Mouse (Mus musculus): ENCODE data around the gene Car12. TPM values are rescaled to one million over a fixed set of nuclear protein-coding genes. Genes with fewer than 3 reads are reported as not detected.

Gene Car12
- total RNA-seq, 1 experiment, result 2.1 TPM

- H3K36me3 ChIP-seq (ENCODE audit: control insufficient read depth, insufficient read depth, low read length, poor library complexity, severe bottlenecking), result no peaks in the 10 kb centered on the region
- peak overlapping the region; percentile 58 to 64; a peak in 3 of 4 replicates for H3K4me3 ChIP-seq (ENCODE audit: insufficient read depth in 1 of 2, low read depth in 1 of 2, low read length in 2 of 2, poor library complexity in 1 of 2, severe bottlenecking in 1 of 2)
- no peaks in the 10 kb centered on the region for H3K9me3 ChIP-seq (ENCODE audit: control insufficient read depth, insufficient read depth, low read depth, low read length)
- DNase-seq (ENCODE audit: low read depth, low spot score), result no peak
- in situ Hi-C loops (cut with MboI; ENCODE audit: low sequenced_read_pairs in 2 of 2, unreplicated experiment in 2 of 2), result no loop called here
- peaks cover 2 to 4% of the 10 kb centered on the region in 2 experiments; a peak in 3 of 4 replicates for H3K4me1 ChIP-seq (ENCODE audit: control insufficient read depth in 2 of 2, insufficient read depth in 2 of 2, low read length in 2 of 2, poor library complexity in 1 of 2)
- no peak overlapping the region for H3K27ac ChIP-seq (ENCODE audit: insufficient read depth, low read depth, low read length, poor library complexity, severe bottlenecking)
- no peak overlapping the region for H3K9ac ChIP-seq (ENCODE audit: insufficient read depth, low read depth, low read length, poor library complexity, severe bottlenecking)
- TF ChIP-seq ZNF384 (IDR thresholded peaks at IDR 0.05; ENCODE audit: low read depth, low read length), result no peak
- TF ChIP-seq MAFK (IDR thresholded peaks at IDR 0.05; ENCODE audit: insufficient read depth, low read depth, low read length), result no peak
- TF ChIP-seq CHD2 (IDR thresholded peaks at IDR 0.05; ENCODE audit: low read depth, low read length), result no peak
- no peak for TF ChIP-seq HCFC1 (IDR thresholded peaks at IDR 0.05; ENCODE audit: borderline replicate concordance, insufficient read depth, low read length)
- no peak for TF ChIP-seq ZC3H11A (IDR thresholded peaks at IDR 0.05; ENCODE audit: borderline replicate concordance, low read depth, low read length)
These were observed 583 bp downstream of the Car12 start for GRCm38 (mm10) chr9:66714022-66714515.

DNA sequence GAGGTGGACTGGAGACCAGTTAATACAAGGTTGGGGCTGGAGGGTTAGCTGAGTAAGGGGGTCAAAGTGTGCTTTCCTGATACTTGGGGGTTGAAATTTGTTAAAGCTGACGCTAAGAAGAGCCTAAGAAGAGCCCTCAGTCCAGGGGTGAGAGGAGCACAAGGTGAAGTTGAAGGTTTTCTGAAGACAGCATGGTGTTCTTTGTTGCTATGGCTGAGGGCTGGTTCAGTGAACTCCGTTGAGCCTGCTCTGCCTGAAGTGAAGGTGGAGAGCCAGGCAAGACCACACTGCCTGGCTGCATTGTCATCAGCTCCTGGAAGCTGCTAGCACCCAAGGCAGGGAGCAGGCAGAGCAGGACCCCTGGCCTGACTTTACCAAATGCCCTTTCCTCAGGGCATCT, 1.9 kb downstream of the Car12 start:
- H3K9ac ChIP-seq (ENCODE audit: insufficient read depth, low read depth, low read length, poor library complexity, severe bottlenecking), result no peak overlapping the region

DNA sequence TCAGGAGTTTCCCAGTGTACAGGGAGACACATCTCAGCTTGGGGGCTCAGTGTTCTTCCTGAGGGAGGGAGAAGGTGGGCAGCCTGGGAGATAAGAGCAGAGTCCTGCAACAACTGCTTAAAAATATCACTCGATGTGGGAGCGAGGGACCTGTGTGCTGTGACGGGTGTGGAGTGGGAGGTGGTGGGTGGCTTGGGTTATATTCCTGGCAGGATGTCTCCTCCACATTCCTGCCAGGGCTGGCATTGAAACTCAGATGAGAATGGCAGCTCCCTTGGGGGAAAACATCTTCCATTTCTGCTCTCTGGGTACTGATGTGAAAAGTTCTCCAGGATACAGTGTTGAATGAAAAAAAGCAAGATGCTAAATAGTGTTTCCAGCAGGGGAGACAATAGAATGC, 3.0 kb downstream of the Car12 start:
- H3K9me3 ChIP-seq (ENCODE audit: control insufficient read depth, insufficient read depth, low read depth, low read length), result no peaks in the 10 kb centered on the region
- in situ Hi-C loops (cut with MboI; ENCODE audit: low sequenced_read_pairs in 2 of 2, unreplicated experiment in 2 of 2), result no loop called here
- H3K9ac ChIP-seq (ENCODE audit: insufficient read depth, low read depth, low read length, poor library complexity, severe bottlenecking), result no peak overlapping the region
- H3K4me1 ChIP-seq (ENCODE audit: control insufficient read depth in 2 of 2, insufficient read depth in 2 of 2, low read length in 2 of 2, poor library complexity in 1 of 2), result peaks cover 2 to 4% of the 10 kb centered on the region in 2 experiments; a peak in 2 of 4 replicates
- TF ChIP-seq HCFC1 (IDR thresholded peaks at IDR 0.05; ENCODE audit: borderline replicate concordance, insufficient read depth, low read length) (no peak), CHD2 (IDR thresholded peaks at IDR 0.05; ENCODE audit: low read depth, low read length) (no peak), MAFK (IDR thresholded peaks at IDR 0.05; ENCODE audit: insufficient read depth, low read depth, low read length) (no peak), ZC3H11A (IDR thresholded peaks at IDR 0.05; ENCODE audit: borderline replicate concordance, low read depth, low read length) (no peak), ZNF384 (IDR thresholded peaks at IDR 0.05; ENCODE audit: low read depth, low read length) (no peak)
- no peak for DNase-seq (ENCODE audit: low read depth, low spot score)
- H3K27ac ChIP-seq (ENCODE audit: insufficient read depth, low read depth, low read length, poor library complexity, severe bottlenecking), result no peak overlapping the region
- H3K4me3 ChIP-seq (ENCODE audit: insufficient read depth in 1 of 2, low read depth in 1 of 2, low read length in 2 of 2, poor library complexity in 1 of 2, severe bottlenecking in 1 of 2), result no peak overlapping the region
- H3K36me3 ChIP-seq (ENCODE audit: control insufficient read depth, insufficient read depth, low read length, poor library complexity, severe bottlenecking), result no peaks in the 10 kb centered on the region

More for the DNA sequence above, 1.9 kb downstream of the Car12 start:
- no peaks in the 10 kb centered on the region for H3K36me3 ChIP-seq (ENCODE audit: control insufficient read depth, insufficient read depth, low read length, poor library complexity, severe bottlenecking)
- no peak overlapping the region for H3K27ac ChIP-seq (ENCODE audit: insufficient read depth, low read depth, low read length, poor library complexity, severe bottlenecking)
- in situ Hi-C loops (cut with MboI; ENCODE audit: low sequenced_read_pairs in 2 of 2, unreplicated experiment in 2 of 2), result no loop called here
- H3K4me1 ChIP-seq (ENCODE audit: control insufficient read depth in 2 of 2, insufficient read depth in 2 of 2, low read length in 2 of 2, poor library complexity in 1 of 2), result peaks cover 2 to 4% of the 10 kb centered on the region in 2 experiments; a peak in 2 of 4 replicates
- TF ChIP-seq MAFK (IDR thresholded peaks at IDR 0.05; ENCODE audit: insufficient read depth, low read depth, low read length) (no peak), CHD2 (IDR thresholded peaks at IDR 0.05; ENCODE audit: low read depth, low read length) (no peak), ZNF384 (IDR thresholded peaks at IDR 0.05; ENCODE audit: low read depth, low read length) (no peak), HCFC1 (IDR thresholded peaks at IDR 0.05; ENCODE audit: borderline replicate concordance, insufficient read depth, low read length) (no peak), ZC3H11A (IDR thresholded peaks at IDR 0.05; ENCODE audit: borderline replicate concordance, low read depth, low read length) (no peak)
- no peaks in the 10 kb centered on the region for H3K9me3 ChIP-seq (ENCODE audit: control insufficient read depth, insufficient read depth, low read depth, low read length)
- H3K4me3 ChIP-seq (ENCODE audit: insufficient read depth in 1 of 2, low read depth in 1 of 2, low read length in 2 of 2, poor library complexity in 1 of 2, severe bottlenecking in 1 of 2), result no peak overlapping the region
- DNase-seq (ENCODE audit: low read depth, low spot score), result no peak

GRCm38 (mm10) chr9:66720686-66721450, 7.4 kb downstream of the Car12 start:
- in situ Hi-C loops (cut with MboI; ENCODE audit: low sequenced_read_pairs in 2 of 2, unreplicated experiment in 2 of 2), result no loop called here
- TF ChIP-seq ZNF384 (IDR thresholded peaks at IDR 0.05; ENCODE audit: low read depth, low read length) (no peak), CHD2 (IDR thresholded peaks at IDR 0.05; ENCODE audit: low read depth, low read length) (no peak), ZC3H11A (IDR thresholded peaks at IDR 0.05; ENCODE audit: borderline replicate concordance, low read depth, low read length) (no peak), HCFC1 (IDR thresholded peaks at IDR 0.05; ENCODE audit: borderline replicate concordance, insufficient read depth, low read length) (no peak), MAFK (IDR thresholded peaks at IDR 0.05; ENCODE audit: insufficient read depth, low read depth, low read length) (no peak)
- DNase-seq (ENCODE audit: low read depth, low spot score), result no peak
- Histone ChIP-seq H3K9me3 (ENCODE audit: control insufficient read depth, insufficient read depth, low read depth, low read length) (no peaks in the 10 kb centered on the region), H3K27ac (ENCODE audit: insufficient read depth, low read depth, low read length, poor library complexity, severe bottlenecking) (no peak overlapping the region), H3K36me3 (ENCODE audit: control insufficient read depth, insufficient read depth, low read length, poor library complexity, severe bottlenecking) (no peaks in the 10 kb centered on the region), H3K4me1 (ENCODE audit: control insufficient read depth in 2 of 2, insufficient read depth in 2 of 2, low read length in 2 of 2, poor library complexity in 1 of 2) (no peaks in the 10 kb centered on the region), H3K9ac (ENCODE audit: insufficient read depth, low read depth, low read length, poor library complexity, severe bottlenecking) (no peak overlapping the region), H3K4me3 (ENCODE audit: insufficient read depth in 1 of 2, low read depth in 1 of 2, low read length in 2 of 2, poor library complexity in 1 of 2, severe bottlenecking in 1 of 2) (no peak overlapping the region)

All from ES-E14 (cell line).